Mouse (Mus musculus): ENCODE results near the gene Wdr81. TPM values are rescaled to one million over a fixed set of nuclear protein-coding genes. Genes with fewer than 3 reads are reported as not detected.

Gene Wdr81
- polyA plus RNA-seq, 1 experiment: 24.8 TPM

- no peak for TF ChIP-seq GATA1 (IDR thresholded peaks at IDR 0.05; ENCODE audit: low read length)
These were observed 2.4 kb downstream of the Wdr81 start for GRCm38 (mm10) chr11:75452081-75452480.

GRCm38 (mm10) chr11:75450936-75451335, 3.6 kb downstream of the Wdr81 start:
- no peak for TF ChIP-seq GATA1 (IDR thresholded peaks at IDR 0.05; ENCODE audit: low read length)

- TF ChIP-seq GATA1 (IDR thresholded peaks at IDR 0.05; ENCODE audit: low read length): no peak
These were observed 4.1 kb downstream of the Wdr81 start for GRCm38 (mm10) chr11:75450304-75450908.

GRCm38 (mm10) chr11:75449695-75450094, 4.8 kb downstream of the Wdr81 start:
- no peak for TF ChIP-seq GATA1 (IDR thresholded peaks at IDR 0.05; ENCODE audit: low read length)

- no peak for TF ChIP-seq GATA1 (IDR thresholded peaks at IDR 0.05; ENCODE audit: low read length)
These were observed 5.9 kb downstream of the Wdr81 start for GRCm38 (mm10) chr11:75448575-75448974.

- TF ChIP-seq GATA1 (IDR thresholded peaks at IDR 0.05; ENCODE audit: low read length): no peak
These were observed 10.8 kb downstream of the Wdr81 start for GRCm38 (mm10) chr11:75443711-75444110.

- TF ChIP-seq GATA1 (IDR thresholded peaks at IDR 0.05; ENCODE audit: low read length): no peak
These were observed 12.9 kb downstream of the Wdr81 start for GRCm38 (mm10) chr11:75441601-75442000.

- no peak for TF ChIP-seq GATA1 (IDR thresholded peaks at IDR 0.05; ENCODE audit: low read length)
These were observed 13.5 kb downstream of the Wdr81 start for GRCm38 (mm10) chr11:75441034-75441433.

GRCm38 (mm10) chr11:75439951-75440350, 14.6 kb downstream of the Wdr81 start:
- TF ChIP-seq GATA1 (IDR thresholded peaks at IDR 0.05; ENCODE audit: low read length): no peak

GRCm38 (mm10) chr11:75439363-75439762, 15.2 kb downstream of the Wdr81 start, which contains the start of gene Serpinf2:
Serpinf2 (minus strand) TSS chr11:75439591.
- TF ChIP-seq GATA1 (IDR thresholded peaks at IDR 0.05; ENCODE audit: low read length): no peak

- TF ChIP-seq GATA1 (IDR thresholded peaks at IDR 0.05; ENCODE audit: low read length): no peak
These were observed 15.7 kb downstream of the Wdr81 start for GRCm38 (mm10) chr11:75438804-75439203.

- TF ChIP-seq GATA1 (IDR thresholded peaks at IDR 0.05; ENCODE audit: low read length): no peak
These were observed 16.3 kb downstream of the Wdr81 start for GRCm38 (mm10) chr11:75438194-75438593.

GRCm38 (mm10) chr11:75434138-75434537, 20.4 kb downstream of the Wdr81 start:
- no peak for TF ChIP-seq GATA1 (IDR thresholded peaks at IDR 0.05; ENCODE audit: low read length)

- TF ChIP-seq GATA1 (IDR thresholded peaks at IDR 0.05; ENCODE audit: low read length): no peak
These were observed 23.2 kb downstream of the Wdr81 start for GRCm38 (mm10) chr11:75431307-75431706.

- TF ChIP-seq GATA1 (IDR thresholded peaks at IDR 0.05; ENCODE audit: low read length): no peak
These were observed 25.4 kb downstream of the Wdr81 start for GRCm38 (mm10) chr11:75429019-75429705.

- TF ChIP-seq GATA1 (IDR thresholded peaks at IDR 0.05; ENCODE audit: low read length): no peak
These were observed 30.1 kb downstream of the Wdr81 start for GRCm38 (mm10) chr11:75424459-75424858.

- TF ChIP-seq GATA1 (IDR thresholded peaks at IDR 0.05; ENCODE audit: low read length): no peak
These were observed 30.5 kb downstream of the Wdr81 start for GRCm38 (mm10) chr11:75424033-75424432.
